Mouse (Mus musculus) MEL (cell line): ENCODE data around the gene Emd.
A peak's percentile ranks its signal among the peaks of the same experiment; 100 is the strongest.

Experiments
- CTCF ChIP-seq, 3 experiments: IDR thresholded peaks in 2 of 3; conservative IDR thresholded peaks in 1 of 3; 2 replicates each; pipeline ENCODE4 v1.5.1; 2011 to 2012; ENCODE audit warnings: low read length in 3 of 3, low read depth in 2 of 3, mild to moderate bottlenecking in 2 of 3, improper control_type of control experiment in 1 of 3, inconsistent platforms in 1 of 3, mixed read lengths in 1 of 3, moderate library complexity in 1 of 3; ENCODE audit not compliant: control insufficient read depth in 1 of 3, insufficient read depth in 1 of 3, poor library complexity in 1 of 3, severe bottlenecking in 1 of 3
- GABPA ChIP-seq: IDR thresholded peaks from 2 replicates; pipeline ENCODE4 v1.6.1; 2012; ENCODE audit warnings: low read depth, mild to moderate bottlenecking, inconsistent platforms, low read length, improper control_type of control experiment, moderate library complexity
- KAT2A ChIP-seq: conservative IDR thresholded peaks from 2 replicates; pipeline ENCODE4 v1.6.1; 2012; ENCODE audit warnings: low read depth, low read length, improper control_type of control experiment, inconsistent platforms
- POLR2A ChIP-seq, 2 experiments: IDR thresholded peaks; 2 replicates each; pipeline ENCODE4 v1.6.1; 2011 to 2012; ENCODE audit warnings: low read length in 2 of 2, mild to moderate bottlenecking in 2 of 2, control low read depth in 1 of 2, improper control_type of control experiment in 1 of 2, low read depth in 1 of 2, moderate library complexity in 1 of 2; ENCODE audit not compliant: control insufficient read depth in 1 of 2, insufficient read depth in 1 of 2, poor library complexity in 1 of 2
- UBTF ChIP-seq: IDR thresholded peaks from 2 replicates; pipeline ENCODE4 v1.6.1; 2012; ENCODE audit warnings: low read depth, mild to moderate bottlenecking, inconsistent platforms, low read length, improper control_type of control experiment, moderate library complexity, borderline replicate concordance; ENCODE audit not compliant: insufficient read depth
- USF2 ChIP-seq, 2 experiments: IDR thresholded peaks; 2 replicates each; pipeline ENCODE4 v1.6.1; 2011 to 2012; ENCODE audit warnings: improper control_type of control experiment in 2 of 2, low read length in 2 of 2, borderline replicate concordance in 1 of 2, inconsistent platforms in 1 of 2, low read depth in 1 of 2, mild to moderate bottlenecking in 1 of 2; ENCODE audit not compliant: insufficient read depth in 1 of 2

DNA sequence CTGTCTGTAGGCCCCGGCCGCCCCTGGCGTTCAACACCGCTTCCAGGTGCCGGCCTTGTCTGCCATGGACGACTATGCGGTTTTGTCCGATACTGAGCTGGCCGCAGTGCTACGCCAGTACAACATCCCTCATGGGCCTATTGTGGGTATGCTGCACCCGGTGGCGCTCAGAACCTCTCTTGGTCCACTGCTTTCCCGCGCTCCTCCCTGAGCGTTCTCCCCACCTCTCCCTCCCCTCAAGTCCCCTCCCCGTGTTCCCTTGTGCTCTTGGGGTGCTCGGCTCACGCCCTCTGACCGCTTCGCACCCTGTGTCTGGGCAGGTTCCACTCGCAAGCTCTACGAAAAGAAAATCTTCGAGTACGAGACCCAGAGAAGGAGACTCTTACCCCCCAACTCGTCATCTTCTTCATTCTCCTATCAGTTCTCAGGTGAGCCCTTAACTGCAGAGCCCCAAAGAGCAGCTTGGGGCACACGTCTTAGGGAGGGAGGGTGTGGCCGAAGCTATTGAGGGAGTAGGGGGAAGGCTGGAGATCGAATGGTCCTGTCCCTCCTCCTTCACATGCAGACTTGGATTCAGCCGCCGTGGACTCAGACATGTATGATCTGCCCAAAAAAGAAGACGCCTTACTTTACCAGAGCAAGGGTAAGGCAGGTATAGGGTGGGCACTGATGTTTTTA, 540 bp downstream of the Emd start:
- TF ChIP-seq CTCF (IDR thresholded peaks at IDR 0.05 in 2 of 3, conservative IDR thresholded peaks at IDR 0.05 in 1 of 3; ENCODE audit: control insufficient read depth in 1 of 3, insufficient read depth in 1 of 3, low read depth in 2 of 3, low read length in 3 of 3, poor library complexity in 1 of 3, severe bottlenecking in 1 of 3) (no peak), POLR2A (IDR thresholded peaks at IDR 0.05; ENCODE audit: control insufficient read depth in 1 of 2, insufficient read depth in 1 of 2, low read depth in 1 of 2, low read length in 2 of 2, poor library complexity in 1 of 2) (peak in 1 of 2 experiments; percentile 2; a peak in 1 of 4 replicates), UBTF (no peak), USF2 (IDR thresholded peaks at IDR 0.05; ENCODE audit: borderline replicate concordance in 1 of 2, insufficient read depth in 1 of 2, low read depth in 1 of 2, low read length in 2 of 2) (no peak), GABPA (no peak), KAT2A (no peak)
